Mouse (Mus musculus) layer of hippocampus, adult 11-12 months (tissue): ENCODE results near the gene AI661453.
A peak's percentile ranks its signal among the peaks of the same experiment; 100 is the strongest.
"Not testable (repeated sequence)": the region's sequence is repeated elsewhere in the genome, so short reads cannot be mapped to it uniquely, and the experiment has no call there.

Source experiments
- DNase-seq: peaks from one replicate; pipeline ENCODE4 v3.0.0; 2022; ENCODE audit warnings: low spot score

The AI661453 gene

DNA sequence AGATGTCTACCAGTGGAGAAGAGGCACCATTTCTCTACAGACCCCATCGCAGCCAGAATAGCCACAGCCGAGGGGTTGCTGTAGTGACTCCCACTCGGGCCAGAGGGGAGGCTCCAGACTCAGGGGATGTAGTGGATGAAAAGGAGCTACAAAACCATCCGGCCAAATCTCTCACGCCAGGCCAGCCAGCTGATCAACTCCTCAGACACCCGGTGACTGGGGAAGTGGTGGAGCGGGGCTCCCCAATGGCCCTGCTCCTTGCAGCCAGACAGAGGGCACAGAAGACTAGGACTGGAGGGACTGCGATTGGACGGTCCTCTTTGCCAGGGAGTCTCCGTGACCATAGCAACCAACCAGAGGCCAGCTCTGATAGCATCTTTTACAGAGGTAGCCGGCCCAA, 31.2 kb downstream of the AI661453 start:
- DNase-seq: no peak

DNA sequence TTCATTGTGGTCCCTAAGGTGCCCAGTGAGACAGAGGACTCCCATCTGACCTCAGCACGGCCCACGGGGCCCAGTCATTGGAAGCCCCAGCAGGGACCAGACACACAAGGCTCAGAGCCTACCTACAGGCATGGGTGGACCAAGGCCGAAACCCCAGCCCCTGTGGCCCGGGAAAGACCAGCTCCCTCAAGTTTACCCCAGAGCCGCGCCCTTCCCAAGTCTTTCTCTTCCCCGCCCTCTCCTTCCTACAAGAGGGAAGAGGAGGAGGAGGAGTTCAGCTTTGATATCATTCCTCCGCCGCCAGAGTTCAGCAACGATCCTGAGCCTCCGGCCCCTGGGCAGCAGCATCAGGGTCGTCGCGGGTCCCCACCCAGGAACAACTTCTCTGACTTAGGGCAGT, 31.6 kb downstream of the AI661453 start:
- DNase-seq: no peak

DNA sequence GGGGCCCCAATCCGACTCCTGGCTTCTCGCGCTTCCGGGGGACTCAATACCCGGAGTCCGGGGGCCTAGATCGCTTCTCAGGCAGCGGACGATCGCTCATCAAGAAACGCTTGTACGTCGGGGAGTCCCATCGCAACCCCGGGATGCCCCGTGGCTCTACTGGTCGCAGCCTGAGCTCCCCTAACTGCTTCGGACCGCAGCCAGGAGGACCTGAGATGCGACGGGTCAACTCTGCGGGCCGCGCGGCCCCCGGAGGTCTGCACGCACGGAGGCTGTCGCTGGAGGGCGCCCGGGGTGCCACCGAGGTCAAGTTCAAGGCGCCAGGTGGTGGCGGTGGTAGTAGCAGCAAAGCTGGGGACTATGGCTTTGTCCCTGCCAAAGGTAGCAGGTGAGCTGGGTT, 32.1 kb downstream of the AI661453 start:
- no peak for DNase-seq

DNA sequence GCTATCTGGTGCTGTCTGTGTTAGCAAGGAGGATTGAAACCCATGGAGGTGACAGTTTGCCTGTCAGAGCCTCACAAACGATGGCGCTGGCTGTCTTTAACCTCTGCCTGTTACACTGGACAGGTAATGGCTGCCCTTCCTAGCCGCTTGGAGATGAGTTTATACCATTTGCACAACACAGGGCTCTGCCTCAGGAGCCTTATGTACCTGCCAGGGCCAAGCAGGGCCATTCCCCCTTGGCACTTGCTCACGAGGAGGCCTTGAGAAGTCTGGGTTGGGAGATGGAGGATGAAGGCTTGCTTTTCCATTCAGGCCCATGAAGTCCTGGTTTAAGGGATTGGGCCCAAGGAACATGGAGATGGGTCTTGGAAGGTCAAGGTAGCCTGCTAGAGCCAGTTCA, 33.2 kb downstream of the AI661453 start:
- no peak for DNase-seq

DNA sequence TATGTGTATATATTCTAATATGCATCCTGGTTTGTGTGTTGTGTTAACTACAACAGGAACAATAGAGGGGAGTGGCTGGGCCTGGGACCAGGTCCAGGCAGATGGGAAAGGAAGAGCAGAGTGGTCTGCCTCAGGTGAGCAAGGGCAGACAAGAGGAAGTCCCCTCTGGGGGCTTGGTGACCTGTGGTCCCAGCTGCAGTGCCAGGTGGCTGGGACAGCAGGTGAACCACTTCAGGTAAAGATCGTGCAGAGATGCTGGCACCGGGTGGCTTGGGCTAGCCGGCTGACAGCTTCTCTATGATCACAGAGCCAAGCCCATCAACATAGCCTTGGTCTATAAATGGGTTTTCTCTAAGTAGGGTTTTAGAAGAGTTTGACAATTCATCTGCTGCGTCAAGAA, 33.7 kb downstream of the AI661453 start:
- DNase-seq: no peak

DNA sequence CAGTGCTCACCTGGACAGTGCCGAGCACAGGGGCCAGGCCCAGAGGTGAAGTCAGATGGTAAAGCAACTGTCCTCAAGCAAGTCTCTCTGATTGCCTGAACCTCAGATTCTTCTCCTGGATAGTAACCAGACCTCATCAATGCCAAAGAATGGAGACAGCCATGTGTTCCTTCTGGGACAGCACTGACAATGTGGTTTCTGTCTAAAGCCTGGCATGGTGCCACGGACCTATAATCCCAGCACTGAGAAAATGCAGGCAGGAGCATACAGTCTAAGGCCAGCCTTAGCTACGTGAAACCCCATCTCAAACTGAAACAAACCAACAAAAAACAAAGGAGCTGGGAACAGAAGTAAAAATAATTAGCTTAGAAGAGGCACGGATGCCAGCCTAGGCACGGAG, 34.3 kb downstream of the AI661453 start:
- peak; percentile 36 for DNase-seq

DNA sequence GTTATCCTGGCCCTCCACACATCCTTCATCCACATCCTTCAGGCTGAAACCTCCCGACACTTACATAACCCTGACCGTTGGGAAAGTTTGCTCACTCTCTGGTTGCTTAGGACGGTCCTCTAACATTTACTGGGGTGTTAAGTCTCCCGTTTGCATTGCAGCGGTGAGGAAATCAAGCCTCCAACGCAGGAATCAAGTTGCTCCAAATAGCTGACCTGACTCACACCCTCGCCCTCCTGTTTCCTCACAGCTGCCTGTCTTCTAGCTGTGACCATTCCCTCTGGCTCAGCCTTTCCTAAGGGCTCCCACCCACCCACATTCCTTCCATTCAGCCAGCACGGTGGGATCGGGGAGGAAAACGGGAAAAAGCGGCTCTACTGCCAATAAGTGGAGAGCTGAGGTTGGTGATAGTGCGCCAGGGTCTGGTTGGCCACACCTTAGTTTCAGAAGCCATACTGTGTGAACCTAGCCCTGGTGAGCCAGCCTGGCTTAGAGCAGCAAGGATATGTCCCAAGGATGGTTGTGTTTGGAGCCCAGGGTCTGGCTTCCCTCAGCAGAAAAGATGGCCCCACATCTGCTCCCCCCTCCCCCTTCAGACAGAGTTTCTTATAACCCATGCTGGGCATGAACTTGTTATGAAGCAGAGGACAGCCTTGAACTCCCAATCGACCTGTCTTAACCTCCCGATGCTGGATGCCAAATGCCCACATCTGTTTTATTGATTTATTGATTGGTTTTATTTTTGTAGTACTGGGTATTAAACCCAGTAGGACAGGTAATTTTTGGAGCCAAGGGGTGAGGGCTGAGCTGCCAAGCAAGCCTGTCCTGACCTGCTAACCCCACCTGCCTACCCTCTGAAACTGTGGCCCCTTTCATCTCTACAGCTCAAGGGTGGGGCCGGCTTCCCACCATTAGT, 36.3 kb downstream of the AI661453 start:
- no peak for DNase-seq

DNA sequence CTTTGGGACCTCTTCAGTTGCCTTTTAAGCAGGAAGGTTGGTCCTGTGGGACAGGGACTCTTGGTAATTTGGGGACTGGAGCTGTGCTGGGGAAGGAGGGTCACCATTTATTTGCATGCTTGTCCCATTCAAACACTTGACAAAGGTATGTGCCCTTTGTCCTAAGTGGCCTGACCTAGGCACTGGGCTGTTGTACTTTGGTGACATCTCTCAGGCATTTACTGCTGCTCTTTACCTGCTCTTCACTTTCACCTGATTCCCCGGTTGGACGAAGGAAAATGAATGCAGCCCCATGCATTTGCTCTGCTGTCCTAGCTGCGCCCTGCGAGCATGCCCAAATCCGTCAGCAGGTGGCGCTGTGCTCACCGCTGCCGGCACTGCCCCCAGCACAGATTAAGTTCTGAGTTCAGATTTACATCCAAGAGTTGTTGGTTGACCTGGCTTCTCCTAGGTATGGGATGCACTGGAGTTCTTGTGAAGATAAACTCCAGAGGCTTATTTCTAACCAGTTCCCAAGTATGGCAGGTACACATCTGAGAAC, 37.1 kb downstream of the AI661453 start:
- peak; percentile 33 for DNase-seq

DNA sequence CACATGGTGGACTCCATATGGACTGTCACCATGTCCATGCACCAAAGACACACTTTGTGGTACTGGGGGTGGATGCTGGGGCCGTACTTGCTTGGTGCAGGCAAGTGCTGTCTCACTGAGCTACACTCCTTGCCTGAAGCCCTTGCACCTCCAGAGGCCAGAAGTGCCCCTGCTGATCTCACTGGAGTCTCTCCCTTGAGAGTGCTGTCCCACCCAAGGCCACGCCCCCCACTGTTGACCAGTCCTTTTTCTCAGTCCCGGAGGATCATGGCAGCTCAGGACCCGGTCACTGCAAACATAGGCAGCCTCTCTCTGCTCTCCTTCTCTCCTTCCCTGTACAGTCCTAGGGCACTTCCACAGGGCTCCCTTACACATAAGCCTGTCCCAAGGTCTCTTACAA, 37.8 kb downstream of the AI661453 start:
- no peak for DNase-seq

DNA sequence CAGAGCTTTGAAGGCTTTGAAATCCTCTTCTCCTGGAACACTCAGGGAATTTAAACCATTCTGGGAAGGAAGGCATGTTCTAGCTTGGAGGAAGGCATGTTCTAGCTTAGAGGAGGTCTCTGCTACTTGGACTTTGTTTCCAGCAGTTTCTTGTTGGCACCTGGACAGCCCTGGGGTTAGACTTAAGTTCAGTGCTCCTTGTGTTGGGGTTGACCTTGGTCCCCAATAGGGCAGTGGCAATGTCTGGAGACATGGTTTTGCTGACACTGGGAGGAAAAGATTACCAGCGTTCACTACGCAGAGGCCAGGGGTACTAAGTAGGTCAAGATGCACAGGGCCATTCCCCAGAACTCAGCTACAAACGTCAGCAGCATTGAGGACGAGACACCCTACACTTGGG, 38.8 kb downstream of the AI661453 start:
- DNase-seq: no peak

DNA sequence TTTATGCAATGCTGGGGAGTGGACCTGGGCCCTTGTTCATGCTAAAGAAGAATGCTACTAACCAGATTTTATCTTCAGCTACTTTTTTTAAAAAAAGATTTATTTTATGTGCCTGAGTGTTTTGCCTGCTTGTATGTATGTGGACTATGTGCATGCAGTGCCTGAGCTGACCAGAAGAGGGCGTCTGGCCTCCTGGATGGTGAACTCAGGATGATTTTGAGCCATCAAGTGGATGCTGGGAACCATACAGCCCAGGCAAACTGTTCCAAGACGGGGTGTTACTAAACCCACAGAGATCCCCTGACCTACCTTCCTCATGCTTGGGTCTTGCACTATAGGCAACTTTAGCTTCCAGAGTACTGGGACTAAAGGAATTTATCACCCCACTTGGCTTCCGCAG, 39.3 kb downstream of the AI661453 start:
- DNase-seq: no peak

DNA sequence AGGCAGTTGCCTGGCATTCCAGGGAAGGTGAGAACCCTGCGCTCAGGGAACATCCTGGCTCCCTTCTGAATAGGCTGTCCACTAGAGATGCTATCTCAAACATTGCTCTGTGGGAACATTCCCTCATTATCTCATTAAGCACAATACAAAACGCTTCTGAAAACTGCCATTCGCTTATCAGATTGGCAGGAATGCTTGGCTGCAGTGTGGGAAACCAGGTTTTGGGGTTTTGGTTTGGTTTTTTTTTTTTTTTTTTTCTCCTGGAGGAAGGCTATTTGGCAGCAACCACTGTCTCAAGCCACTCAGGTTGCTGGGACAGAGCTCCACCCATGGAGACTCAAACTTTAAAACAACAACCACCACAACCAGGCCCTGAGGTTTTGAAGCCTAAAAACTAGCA, 43.5 kb downstream of the AI661453 start:
- no peak for DNase-seq

DNA sequence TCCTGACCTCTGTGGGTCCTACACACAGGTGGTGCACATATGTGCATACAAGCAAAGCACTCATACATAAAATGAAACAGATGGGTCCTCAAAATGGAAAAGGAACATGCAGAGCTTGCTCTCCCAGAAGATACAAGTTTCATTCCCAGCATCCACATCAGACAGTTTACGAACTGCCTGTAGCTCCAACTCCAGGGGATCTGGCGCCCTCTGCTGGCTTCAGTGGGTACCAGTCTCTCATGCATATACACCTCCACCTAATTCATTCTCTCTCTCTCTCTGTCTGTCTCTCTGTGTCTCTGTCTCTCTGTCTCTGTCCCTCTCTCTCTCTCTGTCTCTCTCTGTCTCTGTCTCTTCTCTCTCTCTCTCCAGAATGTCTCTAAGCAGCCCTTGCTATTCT, 46.0 kb downstream of the AI661453 start:
- DNase-seq: peak; percentile 48

DNA sequence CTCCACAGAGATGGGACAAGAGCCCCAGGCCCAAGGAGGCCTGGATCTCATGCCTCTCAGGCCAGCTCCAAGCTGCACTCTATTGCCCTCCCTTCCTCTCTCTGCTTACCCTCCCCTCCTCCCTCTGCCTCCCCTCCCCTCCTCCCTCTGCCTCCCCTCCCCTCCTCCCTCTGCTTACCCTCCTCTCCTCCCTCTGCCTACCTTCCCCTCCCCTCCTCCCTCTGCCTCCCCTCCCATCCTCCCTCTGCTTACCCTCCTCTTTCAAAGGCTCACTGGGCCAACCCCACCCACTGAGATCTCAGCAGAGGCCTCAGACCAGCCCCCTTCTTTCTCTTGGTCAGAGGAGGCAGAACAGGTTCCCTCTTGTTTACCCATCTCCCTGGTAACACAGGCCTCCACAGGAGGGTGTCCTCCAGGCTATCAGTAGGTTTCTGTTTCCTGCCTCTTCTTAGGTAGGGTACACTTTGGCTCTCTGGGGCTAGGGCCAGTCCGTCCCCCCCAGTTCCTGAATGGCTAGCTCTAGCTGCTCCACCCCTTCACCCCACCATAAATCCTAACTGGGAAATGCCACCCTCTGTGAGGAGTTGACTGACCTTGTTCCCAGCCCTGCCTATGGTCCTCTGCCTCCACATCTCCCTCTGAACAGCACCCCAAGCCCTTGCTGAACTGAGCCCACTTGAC, 48.0 kb downstream of the AI661453 start:
- no peak for DNase-seq

DNA sequence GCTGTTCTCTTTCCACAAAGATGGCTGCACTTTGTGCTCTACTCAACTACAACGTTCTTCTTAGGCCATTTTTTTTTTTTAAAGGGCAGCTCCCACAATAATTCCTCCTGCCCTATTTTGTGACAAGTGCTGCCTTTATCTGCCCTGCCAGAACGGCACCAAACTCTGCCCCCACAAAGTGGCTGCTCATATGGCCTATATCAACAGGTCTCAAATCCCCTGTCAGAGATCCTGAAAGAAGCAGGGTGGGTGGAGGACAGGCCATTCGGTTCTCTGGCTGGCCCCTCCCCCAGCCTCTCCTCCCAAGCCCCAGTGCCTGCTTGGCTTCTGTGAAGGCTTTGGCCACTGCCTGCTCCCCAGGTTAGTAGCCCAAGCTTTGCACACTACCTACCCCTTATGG, 48.6 kb downstream of the AI661453 start:
- no peak for DNase-seq

DNA sequence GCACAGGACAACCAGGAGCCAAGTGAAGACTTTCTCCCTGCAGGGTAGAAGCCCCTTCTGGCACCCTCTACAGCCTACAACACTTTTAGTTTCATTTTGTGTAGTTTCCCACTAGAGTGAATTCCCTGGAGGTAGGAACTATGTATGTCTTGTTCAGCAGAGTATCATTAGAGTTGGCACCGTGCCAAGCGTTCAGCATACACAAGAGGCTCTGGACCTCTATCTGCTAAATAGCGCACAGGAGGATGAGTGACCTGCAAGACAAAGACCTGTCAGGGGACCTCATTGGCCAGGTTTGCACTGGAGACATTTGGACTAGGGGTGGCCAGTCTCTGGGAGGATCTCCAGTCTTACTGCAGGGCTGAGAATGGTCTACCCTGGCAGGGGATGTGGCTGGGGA, 49.4 kb downstream of the AI661453 start:
- no peak for DNase-seq

DNA sequence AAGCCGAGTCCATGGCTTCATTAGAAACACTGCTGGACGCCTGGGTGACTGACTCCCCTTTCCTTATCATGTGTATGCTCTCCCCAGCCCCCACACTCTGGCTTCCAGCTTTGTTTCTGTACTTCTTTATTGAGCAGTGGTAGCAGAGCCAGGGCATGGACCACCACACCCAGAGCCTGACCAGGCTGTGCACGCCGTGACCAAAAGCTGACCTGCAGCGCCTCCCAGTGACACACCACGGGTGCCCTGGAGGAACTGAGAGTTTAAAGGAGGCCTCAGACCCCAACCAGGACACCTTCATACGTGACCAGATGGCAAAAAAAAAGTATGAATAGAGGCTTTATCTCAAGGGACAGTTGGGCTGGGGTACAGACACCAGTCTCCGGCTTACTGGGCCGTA, 54.4 kb downstream of the AI661453 start:
- DNase-seq: no peak

DNA sequence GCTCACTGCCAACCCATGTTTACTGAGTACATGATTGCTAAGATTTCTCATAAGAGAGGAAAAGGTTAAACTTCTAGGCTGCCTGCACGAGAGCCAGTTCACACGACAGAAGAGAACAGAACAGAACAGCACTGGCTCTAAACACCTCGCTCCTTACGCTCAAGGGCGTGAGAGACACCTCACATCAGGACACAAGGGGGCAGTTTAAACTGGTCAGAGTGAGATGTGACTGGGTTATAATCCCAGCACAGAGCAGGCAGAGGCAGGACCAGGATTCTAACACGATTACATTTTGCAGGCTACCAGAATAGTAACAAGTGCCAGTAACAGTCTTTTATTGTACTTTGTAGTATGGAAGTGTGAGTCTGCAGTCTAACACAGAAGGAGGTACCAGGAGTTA, 56.3 kb downstream of the AI661453 start:
- DNase-seq: no peak

DNA sequence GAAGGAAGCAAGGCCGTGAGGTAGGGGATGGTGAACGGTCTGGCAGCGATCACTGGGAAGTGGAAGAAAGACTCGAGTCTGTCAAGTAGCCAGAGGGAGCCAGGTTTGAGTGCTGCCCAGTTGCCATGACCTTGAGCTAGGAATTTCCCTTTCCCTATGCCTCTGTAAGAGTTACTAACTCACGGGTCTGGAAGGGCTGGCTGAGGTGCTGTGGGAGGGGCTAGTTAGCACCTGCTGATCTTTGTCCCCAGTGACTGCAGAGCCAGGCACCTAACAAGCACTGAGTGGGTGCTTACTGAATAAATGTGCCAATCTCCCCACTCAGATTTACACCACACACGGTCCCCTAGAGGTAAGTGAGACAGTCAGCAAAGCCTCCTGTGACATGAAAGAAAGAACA, 57.2 kb downstream of the AI661453 start:
- DNase-seq: no peak

DNA sequence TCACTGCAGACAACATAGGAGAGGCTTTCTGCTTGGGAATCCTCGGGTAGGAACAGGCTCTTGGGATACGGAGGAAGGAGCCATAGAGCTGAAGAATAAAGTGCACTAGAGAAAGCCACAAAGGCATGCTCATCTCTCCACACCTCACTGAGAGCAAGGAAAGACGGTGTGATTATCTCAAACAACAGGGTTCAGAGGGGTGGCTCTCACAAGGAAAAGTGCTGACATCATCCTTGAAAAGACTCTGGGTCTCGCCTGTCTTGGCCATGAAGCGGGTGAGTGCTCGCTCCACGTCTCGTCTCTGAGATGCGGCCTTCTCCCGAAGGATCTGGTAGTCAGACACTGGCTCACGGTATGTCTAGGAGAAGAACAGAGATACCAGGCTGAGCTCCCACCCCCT, 57.7 kb downstream of the AI661453 start:
- DNase-seq: no peak

DNA sequence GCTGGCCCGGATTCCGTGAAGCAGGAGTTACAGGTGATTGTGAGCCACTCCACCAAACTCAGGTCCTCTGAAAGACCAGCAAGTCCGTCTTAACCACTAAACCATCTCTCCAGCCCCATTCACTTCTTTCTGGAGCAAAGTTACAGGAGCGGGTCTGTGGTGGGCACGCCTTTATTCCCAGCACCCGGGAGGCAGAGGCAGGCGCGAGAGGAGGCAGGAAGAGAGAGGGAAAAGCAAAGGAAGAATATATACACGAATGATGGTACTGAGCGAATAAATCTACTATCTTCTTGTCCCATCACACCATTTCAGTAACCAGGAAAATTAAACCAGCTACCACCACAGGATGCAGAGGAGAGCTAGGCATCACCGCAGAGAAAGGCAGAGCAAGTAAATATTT, 65.1 kb downstream of the AI661453 start:
- DNase-seq: no peak

DNA sequence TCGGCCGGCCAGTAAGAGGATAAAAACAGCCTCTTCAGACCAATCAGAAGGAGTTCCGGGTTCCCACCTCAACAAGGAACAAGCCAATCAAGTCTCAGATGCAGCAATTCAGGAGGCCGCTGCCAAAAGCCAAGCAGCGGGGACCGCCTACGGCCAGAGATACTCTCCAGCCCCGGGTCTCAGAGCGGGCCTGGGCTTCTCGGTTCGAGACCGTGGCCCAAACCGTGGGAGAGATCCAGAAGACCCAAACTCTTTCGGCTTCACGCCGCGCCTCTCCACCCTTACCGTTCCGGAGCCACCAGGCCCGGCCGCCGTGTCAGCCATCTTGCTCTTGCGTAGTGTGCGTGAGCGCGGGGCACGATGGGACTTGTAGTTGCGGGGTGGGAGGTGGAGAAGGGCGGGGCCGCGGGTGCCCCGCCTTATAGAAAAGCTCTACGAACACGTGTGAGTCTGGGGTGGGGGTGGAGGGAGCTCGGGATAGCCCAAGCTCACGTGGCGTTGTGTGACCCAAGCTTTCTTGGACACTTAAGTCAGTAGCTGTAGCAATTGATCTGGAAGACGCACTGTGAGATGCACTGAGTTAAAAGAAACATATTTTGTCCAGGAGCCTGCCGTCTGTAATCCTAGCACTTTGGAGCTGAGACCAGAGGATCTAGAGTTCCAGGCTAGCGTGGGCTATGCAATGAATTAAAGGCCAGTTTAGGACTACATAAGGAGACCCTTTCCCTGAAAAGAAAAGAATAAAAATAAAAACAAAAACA, 65.7 kb downstream of the AI661453 start, which contains the start of gene Taf8:
Gene Taf8, minus strand, starts transcription at position 347 of the 761 bp plus-strand sequence.
- peak; percentile 93 for DNase-seq

DNA sequence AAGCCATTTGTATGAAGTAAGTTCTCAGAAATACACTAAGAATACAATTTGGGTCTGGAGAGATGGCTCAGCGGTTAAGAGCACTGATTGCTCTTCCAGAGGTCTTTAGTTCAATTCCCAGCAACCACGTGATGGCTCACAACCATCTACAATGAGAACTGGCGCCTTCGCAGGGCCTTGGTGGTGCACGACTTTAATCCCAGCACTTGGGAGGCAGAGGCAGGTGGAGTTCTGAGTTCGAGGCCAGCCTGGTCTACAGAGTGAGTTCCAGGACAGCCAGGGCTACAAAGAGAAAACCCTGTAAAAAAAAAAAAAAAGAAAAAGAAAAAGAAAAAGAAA, 66.3 kb downstream of the AI661453 start:
- DNase-seq: not testable (repeated sequence)
